Mouse (Mus musculus) intestine, embryonic 14.5 days (tissue): ENCODE data around the gene Aff4. TPM values are rescaled to one million over a fixed set of nuclear protein-coding genes. Genes with fewer than 3 reads are reported as not detected.
"Not testable (repeated sequence)": the region's sequence is repeated elsewhere in the genome, so short reads cannot be mapped to it uniquely, and the experiment has no call there.

Source experiments
- ATAC-seq: fragments of 200-750 bp; cut with Nextera tagmentation; replicated peaks from 2 replicates; pipeline ENCODE4 v1.8.0; 2017; ENCODE audit warnings: low read depth, moderate number of reproducible peaks, moderate TSS enrichment, moderate library complexity; ENCODE audit not compliant: low FRiP score, low TSS enrichment
- DNase-seq: peaks from one replicate; pipeline ENCODE4 v3.0.0-alpha.2; 2018; ENCODE audit warnings: low spot score
- H3K27ac ChIP-seq: fragments of 300-500 bp; sonication (generic); 2 replicates; pipeline ENCODE4 v1.5.1; 2014; ENCODE audit warnings: low read depth, mild to moderate bottlenecking, control low read depth
- H3K27me3 ChIP-seq: fragments of 300-500 bp; sonication (generic); replicated peaks from 2 replicates; pipeline ENCODE4 v1.6.1; 2014; ENCODE audit warnings: low read length, control low read depth; ENCODE audit not compliant: control insufficient read depth, insufficient read depth
- H3K36me3 ChIP-seq: fragments of 300-500 bp; sonication (generic); 2 replicates; pipeline ENCODE4 v1.6.1; 2014; ENCODE audit warnings: low read length, control low read depth; ENCODE audit not compliant: control insufficient read depth, insufficient read depth
- H3K4me1 ChIP-seq: fragments of 300-500 bp; sonication (generic); replicated peaks from 2 replicates; pipeline ENCODE4 v1.6.1; 2014; ENCODE audit warnings: low read length, control low read depth, mixed read lengths; ENCODE audit not compliant: control insufficient read depth, insufficient read depth
- H3K4me2 ChIP-seq: fragments of 300-500 bp; sonication (generic); 2 replicates; pipeline ENCODE4 v1.6.1; 2014; ENCODE audit warnings: low read length
- H3K4me3 ChIP-seq: fragments of 300-500 bp; sonication (generic); 2 replicates; pipeline ENCODE4 v1.5.1; 2014; ENCODE audit warnings: low read depth, low read length, control low read depth, mixed read lengths
- H3K9ac ChIP-seq: fragments of 300-500 bp; sonication (generic); 2 replicates; pipeline ENCODE4 v1.6.1; 2014; ENCODE audit warnings: mild to moderate bottlenecking, low read length
- H3K9me3 ChIP-seq: fragments of 300-500 bp; sonication (generic); 2 replicates; pipeline ENCODE4 v1.6.1; 2016; ENCODE audit warnings: low read length, control low read depth; ENCODE audit not compliant: control insufficient read depth
- WGBS: fragments of 180-500 bp; shearing (Covaris S2); extraction: QIAGEN DNeasy Blood & Tissue Kit; methylation state at CpG from one replicate; pipeline ENCODE4 v1.1.7; 2014; 5-methylcytosine and 5-hydroxymethylcytosine counted together
- polyA plus RNA-seq: library from polyadenylated mRNA; unstranded; fragments of >200 nt; fragmentation: Nextera tagmentation; extraction: Ambion mirVana; gene quantifications from 2 replicates; pipeline ENCODE4 v1.2.1, GENCODE M21; 2014

Aff4 gene
- polyA plus RNA-seq, 1 experiment from 2014 or later = 56.6 TPM

DNA sequence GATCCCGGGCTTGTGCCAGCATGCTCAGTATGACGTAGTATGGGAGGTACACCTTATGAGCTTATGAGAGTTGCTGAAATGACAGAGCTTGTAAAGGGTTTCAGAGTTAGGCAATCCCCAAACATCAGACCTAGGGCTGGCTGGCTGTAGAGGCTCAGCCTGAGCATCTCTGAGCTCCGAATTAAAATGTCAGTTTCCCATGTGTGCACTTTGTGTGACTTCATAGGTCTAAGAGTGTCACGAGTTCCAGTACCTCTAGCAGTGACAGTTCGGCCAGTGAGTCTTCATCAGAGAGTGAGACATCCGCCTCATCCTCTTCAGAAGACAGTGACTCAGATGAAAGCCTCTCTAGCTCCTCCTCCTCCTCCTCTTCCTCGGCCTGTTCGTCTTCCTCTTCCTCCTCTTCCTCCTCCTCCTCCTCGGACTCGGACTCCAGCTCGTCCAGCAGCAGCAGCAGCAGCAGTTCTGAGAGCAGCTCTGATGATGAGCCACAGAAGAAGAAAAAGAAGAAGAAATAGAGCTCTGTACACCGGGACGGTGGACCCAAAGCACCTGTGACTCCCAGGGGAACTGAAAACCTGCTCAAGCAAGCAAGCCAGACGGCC is 18.5 kb upstream of the Aff4 start:
- H3K4me3 ChIP-seq = no peak overlapping the region
- H3K4me2 ChIP-seq = no peak overlapping the region
- no peak overlapping the region for H3K9ac ChIP-seq
- H3K36me3 ChIP-seq = peaks cover 59% of the 10 kb centered on the region
- ATAC-seq = no peak
- WGBS = 91% methylated on average over 14 of the region's 14 CpGs
- no peaks in the 10 kb centered on the region for H3K27me3 ChIP-seq
- no peak overlapping the region for H3K27ac ChIP-seq
- H3K4me1 ChIP-seq = no peaks in the 10 kb centered on the region
- no peak for DNase-seq
- no peaks in the 10 kb centered on the region for H3K9me3 ChIP-seq

DNA sequence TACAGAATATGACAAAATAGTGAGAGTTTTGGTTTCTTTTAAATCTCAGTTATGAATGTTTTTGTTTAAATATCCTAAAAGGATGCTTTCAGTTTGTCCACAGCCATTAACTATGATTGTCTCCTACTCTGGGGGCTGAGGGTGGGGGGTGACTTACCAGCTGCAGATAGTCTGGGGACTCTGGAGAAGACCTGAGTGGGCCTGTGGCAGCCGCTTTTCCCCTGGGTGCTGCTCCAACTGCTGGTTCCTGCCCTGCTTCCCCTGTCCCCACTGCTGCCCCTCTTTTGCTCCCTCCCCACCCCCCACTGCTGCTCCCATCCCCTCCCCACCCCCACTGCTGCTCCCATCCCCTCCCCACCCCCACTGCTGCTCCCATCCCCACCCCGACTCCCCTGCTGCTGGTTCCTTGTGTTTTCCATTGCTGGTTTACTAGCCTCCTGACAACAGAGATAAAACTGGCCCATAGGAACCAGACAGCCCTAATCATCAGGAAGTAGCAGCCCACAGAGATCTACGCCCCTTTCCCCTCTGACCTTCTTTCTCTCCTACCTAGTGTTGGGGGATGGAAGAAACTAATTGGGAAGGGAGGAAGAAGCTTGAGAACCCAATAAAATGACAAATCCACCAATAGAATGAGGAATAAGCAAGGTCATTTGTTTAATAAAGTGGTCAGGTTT is 15.0 kb upstream of the Aff4 start:
- no peaks in the 10 kb centered on the region for H3K4me1 ChIP-seq
- no peak for ATAC-seq
- 41% methylated on average over 3 of the region's 3 CpGs for WGBS
- H3K36me3 ChIP-seq = peaks cover 30% of the 10 kb centered on the region
- no peaks in the 10 kb centered on the region for H3K9me3 ChIP-seq
- no peak overlapping the region for H3K4me2 ChIP-seq
- no peaks in the 10 kb centered on the region for H3K27me3 ChIP-seq
- no peak overlapping the region for H3K4me3 ChIP-seq
- no peak overlapping the region for H3K9ac ChIP-seq
- no peak for DNase-seq
- no peak overlapping the region for H3K27ac ChIP-seq

DNA sequence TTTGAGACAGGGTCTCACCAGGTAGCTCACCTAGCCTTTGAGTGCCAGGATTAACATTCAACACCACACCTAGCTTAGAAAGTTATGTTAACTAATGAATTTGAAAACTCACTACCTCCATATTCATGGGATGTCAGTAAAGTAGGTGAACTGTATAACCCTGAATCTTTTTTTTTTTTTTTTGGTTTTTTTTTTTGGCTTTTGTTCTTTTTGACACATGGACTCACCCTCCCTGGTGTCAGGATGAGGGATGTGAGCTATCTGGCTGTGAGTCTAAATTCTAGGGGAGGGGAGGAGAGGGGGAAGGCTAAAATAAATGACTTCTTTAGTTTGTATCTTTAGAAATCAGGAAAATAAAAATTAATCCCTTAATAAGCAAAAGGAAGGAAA is 14.5 kb upstream of the Aff4 start:
- ATAC-seq (no peak), DNase-seq (no peak)
- Histone ChIP-seq H3K27ac (no peak overlapping the region), H3K27me3 (no peaks in the 10 kb centered on the region), H3K9ac (no peak overlapping the region), H3K4me2 (no peak overlapping the region), H3K4me1 (no peaks in the 10 kb centered on the region), H3K36me3 (peaks cover 25% of the 10 kb centered on the region), H3K4me3 (no peak overlapping the region), H3K9me3 (no peaks in the 10 kb centered on the region)

DNA sequence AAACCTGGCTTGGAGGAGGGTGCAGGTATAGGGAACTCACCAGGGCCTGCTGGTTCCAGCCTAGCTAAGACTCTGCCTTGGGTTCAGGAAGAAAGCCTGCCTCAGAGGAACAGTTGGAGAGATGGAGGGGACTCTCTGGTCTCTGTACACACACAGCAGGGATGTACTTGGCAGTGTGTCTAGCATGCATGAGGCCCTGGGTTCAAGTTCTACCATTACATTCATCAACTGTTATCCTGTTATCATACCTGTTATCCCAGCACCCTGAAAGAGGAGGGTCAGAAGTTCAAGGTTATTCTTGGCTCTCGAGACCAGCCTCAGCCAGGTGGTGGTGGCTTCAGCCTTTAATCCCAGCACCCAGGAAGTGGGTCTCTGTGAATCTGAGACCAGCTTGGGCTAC is 13.7 kb upstream of the Aff4 start:
- Histone ChIP-seq H3K9ac (no peak overlapping the region), H3K4me2 (no peak overlapping the region), H3K4me3 (no peak overlapping the region), H3K9me3 (no peaks in the 10 kb centered on the region), H3K27ac (no peak overlapping the region), H3K4me1 (no peaks in the 10 kb centered on the region), H3K36me3 (peaks cover 17% of the 10 kb centered on the region), H3K27me3 (no peaks in the 10 kb centered on the region)
- ATAC-seq (no peak), DNase-seq (no peak)
- 79% methylated on average over 1 of the region's 1 CpGs for WGBS

DNA sequence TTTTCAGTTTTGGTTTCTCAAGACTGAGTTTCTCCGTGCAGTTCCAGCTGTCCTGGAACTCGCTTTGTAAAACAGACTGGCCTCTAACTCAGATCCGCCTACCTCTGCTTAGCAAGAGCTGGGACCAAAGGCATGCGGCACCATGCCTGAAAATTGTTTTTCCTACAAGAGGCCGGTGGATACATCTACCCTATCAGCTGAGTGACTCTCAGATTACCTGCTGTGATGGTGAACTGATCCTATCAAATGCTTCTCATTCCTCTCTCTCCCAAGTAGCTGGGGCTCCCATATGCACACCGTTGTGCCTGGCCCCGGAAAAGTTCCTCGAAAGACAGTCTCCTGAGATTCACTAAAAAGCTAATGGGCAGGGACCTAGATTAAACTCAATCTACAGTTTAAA is 12.9 kb upstream of the Aff4 start:
- Histone ChIP-seq H3K36me3 (peaks cover 10% of the 10 kb centered on the region; the same call in 1 of the 2 replicates), H3K9me3 (no peaks in the 10 kb centered on the region), H3K27me3 (no peaks in the 10 kb centered on the region), H3K27ac (no peak overlapping the region), H3K9ac (no peak overlapping the region), H3K4me1 (no peaks in the 10 kb centered on the region), H3K4me2 (no peak overlapping the region), H3K4me3 (no peak overlapping the region)
- no peak for ATAC-seq
- WGBS = 68% methylated on average over 8 of the region's 8 CpGs
- no peak for DNase-seq

DNA sequence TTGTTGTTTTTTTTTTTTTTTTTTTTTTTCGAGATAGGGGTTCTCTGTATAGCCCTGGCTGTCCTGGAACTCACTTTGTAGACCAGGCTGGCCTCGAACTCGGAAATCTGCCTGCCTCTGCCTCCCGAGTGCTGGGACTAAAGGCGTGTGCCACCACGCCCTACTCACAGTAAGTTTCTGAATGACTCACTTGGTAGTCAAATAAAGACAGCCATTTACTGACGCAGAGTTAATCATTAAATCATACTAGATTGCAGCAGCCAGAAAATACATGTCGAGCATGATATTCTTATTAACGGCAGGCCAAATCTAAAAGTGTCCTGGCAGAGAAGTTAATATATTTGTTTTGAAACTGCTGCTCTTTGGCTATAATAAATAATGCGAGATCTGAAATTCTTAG is 9.6 kb upstream of the Aff4 start:
- not testable (repeated sequence) for H3K9me3 ChIP-seq, H3K27me3 ChIP-seq, H3K4me1 ChIP-seq, H3K27ac ChIP-seq, H3K36me3 ChIP-seq, ATAC-seq, H3K9ac ChIP-seq, H3K4me2 ChIP-seq, H3K4me3 ChIP-seq, DNase-seq
- 76% methylated on average over 10 of the region's 10 CpGs for WGBS

DNA sequence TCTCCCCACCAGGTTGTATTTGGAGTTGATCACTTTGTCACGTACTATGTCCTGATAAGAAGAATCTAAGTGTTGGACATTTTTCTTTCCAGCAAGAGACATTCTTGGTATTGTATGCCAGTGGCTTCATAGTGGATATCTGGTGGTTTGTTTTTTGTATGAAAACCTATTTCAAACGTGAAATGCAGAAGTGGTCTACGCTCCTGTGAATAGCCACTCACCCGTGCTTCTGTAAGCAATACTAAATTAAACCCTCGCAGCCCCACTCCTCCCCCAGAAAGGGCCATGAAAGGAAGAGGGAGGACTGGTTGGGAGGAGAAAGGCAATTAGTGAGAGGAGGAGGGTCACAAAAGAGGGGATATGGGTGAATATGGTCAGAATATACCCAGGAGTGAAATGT is 7.9 kb upstream of the Aff4 start:
- no peak for ATAC-seq

DNA sequence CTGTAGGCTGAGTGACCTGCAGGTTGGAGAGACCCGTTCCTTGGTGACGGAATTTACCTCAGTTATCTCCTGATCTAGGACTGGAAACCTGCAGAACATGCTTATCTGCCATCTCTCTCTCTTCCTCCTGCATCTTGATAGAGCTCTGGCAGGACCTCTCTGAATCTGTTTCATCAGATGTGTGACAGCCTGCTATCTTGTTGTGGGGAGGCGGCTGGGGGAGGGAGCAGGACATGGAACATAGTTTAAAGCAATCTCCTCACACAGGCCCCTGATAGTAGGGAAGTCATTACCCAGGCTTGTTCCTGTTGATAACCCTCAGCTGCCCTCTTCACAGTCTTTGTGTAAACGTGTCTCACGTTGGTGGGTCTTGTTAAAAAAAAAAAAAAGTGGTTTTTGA is 5.3 kb upstream of the Aff4 start:
- no peak overlapping the region for H3K4me2 ChIP-seq
- no peak overlapping the region for H3K27ac ChIP-seq
- H3K9ac ChIP-seq = no peak overlapping the region
- 10% methylated on average over 5 of the region's 5 CpGs for WGBS
- no peak overlapping the region for H3K4me3 ChIP-seq
- H3K9me3 ChIP-seq = no peaks in the 10 kb centered on the region
- no peaks in the 10 kb centered on the region for H3K27me3 ChIP-seq
- ATAC-seq (no peak; the same call in 1 of the 2 replicates), DNase-seq (no peak)
- no peaks in the 10 kb centered on the region for H3K4me1 ChIP-seq
- H3K36me3 ChIP-seq = no peaks in the 10 kb centered on the region

More for the DNA sequence above, 7.9 kb upstream of the Aff4 start:
- no peaks in the 10 kb centered on the region for H3K36me3 ChIP-seq
- H3K27ac ChIP-seq = no peak overlapping the region
- DNase-seq = no peak
- no peak overlapping the region for H3K9ac ChIP-seq
- no peaks in the 10 kb centered on the region for H3K9me3 ChIP-seq
- no peaks in the 10 kb centered on the region for H3K27me3 ChIP-seq
- H3K4me2 ChIP-seq = no peak overlapping the region
- no peaks in the 10 kb centered on the region for H3K4me1 ChIP-seq
- 59% methylated on average over 5 of the region's 5 CpGs for WGBS
- H3K4me3 ChIP-seq = no peak overlapping the region

DNA sequence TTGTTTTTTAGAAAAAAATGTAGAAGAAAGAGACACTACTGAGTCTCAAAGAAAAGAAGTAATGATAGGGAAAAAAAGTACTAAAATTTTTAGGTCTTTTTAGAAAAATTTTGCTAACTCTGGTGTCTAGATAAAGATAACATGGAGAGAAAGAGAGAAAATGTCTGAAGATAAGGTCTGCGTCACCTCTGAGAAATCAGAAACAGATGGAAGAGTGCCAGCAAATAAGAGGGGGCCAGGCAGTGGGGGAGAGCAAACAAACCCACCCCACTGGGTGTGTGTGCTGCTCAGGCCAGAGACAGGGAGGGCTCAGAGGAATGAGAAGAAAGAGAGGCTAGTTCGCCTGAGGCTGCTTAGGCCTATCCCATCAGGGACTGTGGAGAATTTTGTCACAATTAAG is 4.9 kb upstream of the Aff4 start:
- no peaks in the 10 kb centered on the region for H3K36me3 ChIP-seq
- DNase-seq = no peak
- H3K4me1 ChIP-seq = no peaks in the 10 kb centered on the region
- no peak for ATAC-seq
- no peak overlapping the region for H3K4me2 ChIP-seq
- H3K9me3 ChIP-seq = no peaks in the 10 kb centered on the region
- H3K9ac ChIP-seq = no peak overlapping the region
- no peak overlapping the region for H3K27ac ChIP-seq
- H3K27me3 ChIP-seq = no peaks in the 10 kb centered on the region
- no peak overlapping the region for H3K4me3 ChIP-seq
- 26% methylated on average over 2 of the region's 2 CpGs for WGBS
